Mouse (Mus musculus): ENCODE data around the gene Hip1. TPM values are rescaled to one million over a fixed set of nuclear protein-coding genes. Genes with fewer than 3 reads are reported as not detected.
"Not testable (repeated sequence)": the region's sequence is repeated elsewhere in the genome, so short reads cannot be mapped to it uniquely, and the experiment has no call there.

Hip1 gene
- total and polyA plus RNA-seq, 3 experiments, result 0.38 TPM; not detected in 2

DNA sequence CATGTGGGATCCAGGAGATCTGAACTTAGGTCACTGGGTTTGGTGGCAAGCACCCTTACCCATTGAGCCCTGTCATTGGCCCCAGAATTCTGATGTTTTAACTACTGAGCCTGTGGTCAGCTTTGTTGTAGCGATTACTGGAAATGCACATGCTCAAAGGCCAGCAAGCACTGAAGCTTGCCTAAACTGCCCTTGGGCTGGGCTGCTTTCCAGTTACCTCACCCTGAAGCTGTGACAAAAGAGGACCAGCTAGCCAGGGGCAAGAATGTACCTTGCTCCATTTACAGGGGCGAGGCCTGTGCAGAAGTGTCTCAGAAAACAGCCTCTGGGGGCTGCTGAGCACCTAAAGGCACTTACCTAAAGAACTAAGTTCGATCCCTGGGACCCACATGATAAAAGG is 51.8 kb downstream of the Hip1 start:
- no peaks in the 10 kb centered on the region for H3K4me1 ChIP-seq (ENCODE audit: insufficient read depth, low read depth, low read length)
- no peak for TF ChIP-seq GATA1 (IDR thresholded peaks at IDR 0.05; ENCODE audit: borderline replicate concordance, low read length)
- no peak for TF ChIP-seq GATA2 (IDR thresholded peaks at IDR 0.05; ENCODE audit: borderline replicate concordance, low read depth, low read length)
- no peak for TF ChIP-seq TAL1 (conservative IDR thresholded peaks at IDR 0.05; ENCODE audit: low read depth, low read length)
- no peak for TF ChIP-seq CTCF (IDR thresholded peaks at IDR 0.05; ENCODE audit: low read depth, low read length)
- no peak for DNase-seq (ENCODE audit: low spot score)
- no peak overlapping the region for H3K4me3 ChIP-seq (ENCODE audit: low read depth, low read length)
- 0 out of 2 replicates have a peak, but pooled peaks cover 3% of the 10 kb centered on the region for H3K27me3 ChIP-seq (ENCODE audit: insufficient read depth, low read length)
- ATAC-seq (ENCODE audit: extremely low read depth, insufficient number of reproducible peaks, low FRiP score, poor library complexity, severe bottlenecking), result no peak
- no peaks in the 10 kb centered on the region for H3K9me3 ChIP-seq (replicated peaks)
- H3K36me3 ChIP-seq (replicated peaks), result no peaks in the 10 kb centered on the region

DNA sequence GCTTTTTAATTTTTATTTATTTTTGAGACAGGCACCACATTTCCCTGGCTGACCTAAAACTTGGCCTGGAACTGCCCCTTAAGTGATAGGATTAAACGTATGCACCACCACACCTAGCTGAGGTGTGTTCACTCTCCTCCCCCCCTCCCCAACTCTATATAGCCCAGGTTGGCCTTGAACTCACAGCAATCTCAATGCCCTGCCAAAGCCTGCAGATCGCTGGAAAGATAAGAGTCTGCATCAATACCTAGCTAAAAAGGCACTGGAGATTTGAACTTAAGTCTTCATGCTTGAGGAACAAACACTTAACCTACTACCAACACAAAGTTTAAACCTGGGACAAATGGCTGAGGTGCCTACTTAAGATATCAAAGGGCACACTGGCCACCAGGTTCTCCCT is 52.8 kb downstream of the Hip1 start:
- TF ChIP-seq CTCF (IDR thresholded peaks at IDR 0.05; ENCODE audit: low read depth, low read length), result no peak
- no peak for TF ChIP-seq POLR2AphosphoS5 (IDR thresholded peaks at IDR 0.05; ENCODE audit: insufficient replicate concordance, low read depth, low read length)
- no peak for TF ChIP-seq GATA2 (IDR thresholded peaks at IDR 0.05; ENCODE audit: borderline replicate concordance, low read depth, low read length)
- TF ChIP-seq TAL1 (conservative IDR thresholded peaks at IDR 0.05; ENCODE audit: low read depth, low read length), result no peak
- TF ChIP-seq GATA1 (IDR thresholded peaks at IDR 0.05; ENCODE audit: borderline replicate concordance, low read length), result no peak
- no peak for ATAC-seq (ENCODE audit: extremely low read depth, insufficient number of reproducible peaks, low FRiP score, poor library complexity, severe bottlenecking)
- H3K36me3 ChIP-seq (replicated peaks), result no peaks in the 10 kb centered on the region
- DNase-seq (ENCODE audit: low spot score), result no peak
- H3K4me1 ChIP-seq (ENCODE audit: insufficient read depth, low read depth, low read length), result no peaks in the 10 kb centered on the region
- no peak overlapping the region for H3K4me3 ChIP-seq (ENCODE audit: low read depth, low read length)
- H3K9me3 ChIP-seq (replicated peaks), result no peaks in the 10 kb centered on the region
- H3K27me3 ChIP-seq (ENCODE audit: insufficient read depth, low read length), result 0 out of 2 replicates have a peak, but pooled peaks cover 3% of the 10 kb centered on the region

DNA sequence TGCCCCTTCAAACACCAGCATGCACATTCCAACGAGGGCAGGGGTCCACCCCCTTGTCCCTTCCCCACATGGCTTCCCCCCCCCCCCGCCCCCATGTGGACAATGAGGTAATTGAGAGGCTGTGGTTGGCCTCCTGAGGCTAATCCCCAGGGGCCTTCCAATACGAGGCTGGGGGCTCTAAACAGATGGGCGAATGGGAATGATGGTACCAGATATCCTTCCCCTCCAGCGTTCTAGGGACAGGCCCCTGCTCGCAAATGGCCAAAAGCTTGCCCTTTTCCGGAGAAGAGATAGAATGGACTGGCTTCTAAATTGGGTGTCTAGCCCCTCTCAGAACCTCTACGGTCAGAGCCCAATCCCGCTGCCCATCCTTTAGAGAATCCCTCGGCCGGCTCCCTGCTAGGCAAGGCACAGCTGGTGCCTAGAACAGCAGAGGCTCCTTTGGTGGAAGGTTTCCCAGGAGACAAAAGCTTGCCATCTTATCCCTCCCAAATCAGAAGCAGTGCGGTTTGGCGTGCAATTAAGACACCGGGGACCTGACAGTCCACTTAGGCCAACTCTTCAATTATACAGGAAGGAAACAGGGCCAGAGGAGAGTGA is 55.1 kb downstream of the Hip1 start:
- H3K4me1 ChIP-seq (ENCODE audit: insufficient read depth, low read depth, low read length), result no peaks in the 10 kb centered on the region
- ATAC-seq (ENCODE audit: extremely low read depth, insufficient number of reproducible peaks, low FRiP score, poor library complexity, severe bottlenecking) (no peak), DNase-seq (ENCODE audit: low spot score) (no peak)
- no peaks in the 10 kb centered on the region for H3K9me3 ChIP-seq (replicated peaks)
- no peak overlapping the region for H3K4me3 ChIP-seq (ENCODE audit: low read depth, low read length)
- TF ChIP-seq CTCF (IDR thresholded peaks at IDR 0.05; ENCODE audit: low read depth, low read length), result no peak
- no peak for TF ChIP-seq POLR2AphosphoS5 (IDR thresholded peaks at IDR 0.05; ENCODE audit: insufficient replicate concordance, low read depth, low read length)
- TF ChIP-seq TAL1 (conservative IDR thresholded peaks at IDR 0.05; ENCODE audit: low read depth, low read length), result no peak
- TF ChIP-seq GATA1 (IDR thresholded peaks at IDR 0.05; ENCODE audit: borderline replicate concordance, low read length), result no peak
- TF ChIP-seq GATA2 (IDR thresholded peaks at IDR 0.05; ENCODE audit: borderline replicate concordance, low read depth, low read length), result no peak
- H3K27me3 ChIP-seq (ENCODE audit: insufficient read depth, low read length), result 0 out of 2 replicates have a peak, but pooled peaks cover 3% of the 10 kb centered on the region
- H3K36me3 ChIP-seq (replicated peaks), result no peaks in the 10 kb centered on the region

DNA sequence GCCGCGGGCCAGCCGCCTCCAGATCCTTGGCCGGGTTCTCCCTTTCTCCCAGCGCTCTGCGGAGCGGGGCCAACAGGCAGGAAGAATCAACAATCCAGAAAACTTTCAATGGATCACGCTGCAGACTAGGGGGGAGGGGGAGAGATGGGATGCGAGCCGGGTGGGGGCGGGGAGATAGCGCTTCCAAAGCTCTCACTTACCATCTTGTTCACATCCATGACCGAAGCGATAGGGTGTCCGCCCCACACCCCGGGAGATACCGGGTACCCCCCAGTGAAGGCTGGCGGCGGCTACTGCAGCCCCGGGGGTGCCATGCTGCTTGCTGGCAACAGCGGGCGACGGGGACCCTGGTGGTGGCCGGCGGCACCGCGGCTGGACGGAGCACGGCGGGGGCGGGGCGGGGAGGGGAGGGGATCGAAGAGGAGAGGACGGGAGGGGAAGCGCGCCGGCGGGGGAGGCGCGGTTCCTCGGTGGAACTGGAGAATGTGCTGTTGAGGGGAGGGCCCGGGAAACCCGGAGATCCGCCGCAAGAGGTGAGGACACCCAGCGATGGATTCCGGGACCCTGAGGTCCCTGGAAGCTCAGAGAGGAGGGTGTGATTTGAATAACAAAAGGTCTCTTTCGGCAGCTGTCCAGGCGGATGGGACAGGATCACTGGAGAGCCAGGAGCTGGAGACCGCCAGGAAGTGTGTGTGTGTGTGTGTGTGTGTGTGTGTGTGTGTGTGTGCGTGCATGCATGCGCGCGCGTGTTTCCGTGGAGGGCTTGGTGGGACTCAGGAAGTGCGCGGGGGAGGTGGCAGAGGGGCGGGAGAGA is 55.8 kb downstream of the Hip1 start:
- Histone ChIP-seq H3K27me3 (ENCODE audit: insufficient read depth, low read length) (0 out of 2 replicates have a peak, but pooled peaks cover 3% of the 10 kb centered on the region), H3K4me3 (ENCODE audit: low read depth, low read length) (no peak overlapping the region), H3K36me3 (replicated peaks) (no peaks in the 10 kb centered on the region), H3K9me3 (replicated peaks) (no peaks in the 10 kb centered on the region), H3K4me1 (ENCODE audit: insufficient read depth, low read depth, low read length) (no peaks in the 10 kb centered on the region)
- no peak for DNase-seq (ENCODE audit: low spot score)
- no peak for TF ChIP-seq POLR2AphosphoS5 (IDR thresholded peaks at IDR 0.05; ENCODE audit: insufficient replicate concordance, low read depth, low read length)
- TF ChIP-seq GATA2 (IDR thresholded peaks at IDR 0.05; ENCODE audit: borderline replicate concordance, low read depth, low read length), result no peak
- no peak for TF ChIP-seq GATA1 (IDR thresholded peaks at IDR 0.05; ENCODE audit: borderline replicate concordance, low read length)
- no peak for TF ChIP-seq CTCF (IDR thresholded peaks at IDR 0.05; ENCODE audit: low read depth, low read length)
- no peak for TF ChIP-seq TAL1 (conservative IDR thresholded peaks at IDR 0.05; ENCODE audit: low read depth, low read length)
- ATAC-seq (ENCODE audit: extremely low read depth, insufficient number of reproducible peaks, low FRiP score, poor library complexity, severe bottlenecking), result no peak

DNA sequence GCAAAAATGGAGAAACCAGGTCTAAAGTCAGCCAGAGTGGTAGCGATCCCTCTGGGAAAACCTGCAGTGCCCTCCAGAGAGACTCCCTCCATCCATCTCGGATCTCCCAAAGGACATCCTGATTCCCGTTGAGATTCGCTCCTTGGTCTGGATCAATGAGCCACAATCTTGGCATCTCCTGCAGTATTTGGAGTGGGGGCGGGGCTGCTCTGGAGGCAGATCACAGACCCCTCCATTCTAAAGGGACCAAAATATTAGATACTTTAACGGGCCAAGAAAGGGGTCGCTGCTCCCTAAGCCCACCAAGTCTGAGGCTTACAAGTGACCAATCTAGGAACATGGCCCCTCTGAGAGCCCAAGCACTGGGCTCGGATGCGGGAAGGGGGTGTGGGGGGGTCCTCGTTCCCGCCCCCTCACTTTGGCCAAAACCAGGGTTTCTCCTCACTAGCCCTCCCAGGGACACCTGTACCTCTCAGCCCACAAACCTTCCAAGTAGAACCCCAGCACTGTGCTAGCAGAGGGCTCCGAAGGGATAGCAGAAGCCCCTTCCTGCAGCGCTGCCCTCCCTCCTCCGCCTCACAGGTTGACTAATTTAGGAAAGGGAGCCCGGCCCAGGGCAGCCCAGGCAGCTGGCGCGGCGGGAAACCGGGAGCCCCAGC is 56.6 kb downstream of the Hip1 start:
- DNase-seq (ENCODE audit: low spot score) (no peak), ATAC-seq (ENCODE audit: extremely low read depth, insufficient number of reproducible peaks, low FRiP score, poor library complexity, severe bottlenecking) (no peak)
- TF ChIP-seq POLR2AphosphoS5 (IDR thresholded peaks at IDR 0.05; ENCODE audit: insufficient replicate concordance, low read depth, low read length) (no peak), GATA2 (IDR thresholded peaks at IDR 0.05; ENCODE audit: borderline replicate concordance, low read depth, low read length) (no peak), GATA1 (IDR thresholded peaks at IDR 0.05; ENCODE audit: borderline replicate concordance, low read length) (no peak), TAL1 (conservative IDR thresholded peaks at IDR 0.05; ENCODE audit: low read depth, low read length) (no peak), CTCF (IDR thresholded peaks at IDR 0.05; ENCODE audit: low read depth, low read length) (no peak)
- Histone ChIP-seq H3K4me3 (ENCODE audit: low read depth, low read length) (no peak overlapping the region), H3K36me3 (replicated peaks) (no peaks in the 10 kb centered on the region), H3K27me3 (ENCODE audit: insufficient read depth, low read length) (0 out of 2 replicates have a peak, but pooled peaks cover 3% of the 10 kb centered on the region), H3K9me3 (replicated peaks) (no peaks in the 10 kb centered on the region), H3K4me1 (ENCODE audit: insufficient read depth, low read depth, low read length) (no peaks in the 10 kb centered on the region)

DNA sequence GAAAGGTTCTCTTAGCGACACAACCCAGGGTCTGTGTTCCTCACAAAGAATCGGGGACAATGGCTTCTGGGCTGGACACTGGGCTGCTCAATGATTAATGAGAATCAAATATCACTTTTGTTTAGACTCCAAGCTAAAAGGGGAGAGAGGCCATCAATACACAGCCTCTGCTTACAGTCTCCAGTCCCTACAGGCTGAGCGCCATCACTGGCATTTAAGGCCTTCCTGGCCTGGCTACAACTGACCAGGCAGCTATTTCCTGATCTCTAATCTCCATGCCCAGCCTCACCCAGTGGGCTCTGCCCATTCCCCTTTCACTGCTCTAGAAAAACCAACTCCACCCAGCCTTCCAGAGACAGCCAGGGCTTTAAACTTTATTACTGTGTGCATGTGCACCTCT is 59.6 kb downstream of the Hip1 start:
- Histone ChIP-seq H3K4me3 (ENCODE audit: low read depth, low read length) (no peak overlapping the region), H3K27me3 (ENCODE audit: insufficient read depth, low read length) (0 out of 2 replicates have a peak, but pooled peaks cover 3% of the 10 kb centered on the region), H3K9me3 (replicated peaks) (no peaks in the 10 kb centered on the region), H3K4me1 (ENCODE audit: insufficient read depth, low read depth, low read length) (no peaks in the 10 kb centered on the region), H3K36me3 (replicated peaks) (no peaks in the 10 kb centered on the region)
- DNase-seq (ENCODE audit: low spot score) (no peak), ATAC-seq (ENCODE audit: extremely low read depth, insufficient number of reproducible peaks, low FRiP score, poor library complexity, severe bottlenecking) (no peak)
- TF ChIP-seq CTCF (IDR thresholded peaks at IDR 0.05; ENCODE audit: low read depth, low read length), result no peak
- TF ChIP-seq TAL1 (conservative IDR thresholded peaks at IDR 0.05; ENCODE audit: low read depth, low read length), result no peak
- no peak for TF ChIP-seq GATA2 (IDR thresholded peaks at IDR 0.05; ENCODE audit: borderline replicate concordance, low read depth, low read length)
- no peak for TF ChIP-seq POLR2AphosphoS5 (IDR thresholded peaks at IDR 0.05; ENCODE audit: insufficient replicate concordance, low read depth, low read length)
- no peak for TF ChIP-seq GATA1 (IDR thresholded peaks at IDR 0.05; ENCODE audit: borderline replicate concordance, low read length)

DNA sequence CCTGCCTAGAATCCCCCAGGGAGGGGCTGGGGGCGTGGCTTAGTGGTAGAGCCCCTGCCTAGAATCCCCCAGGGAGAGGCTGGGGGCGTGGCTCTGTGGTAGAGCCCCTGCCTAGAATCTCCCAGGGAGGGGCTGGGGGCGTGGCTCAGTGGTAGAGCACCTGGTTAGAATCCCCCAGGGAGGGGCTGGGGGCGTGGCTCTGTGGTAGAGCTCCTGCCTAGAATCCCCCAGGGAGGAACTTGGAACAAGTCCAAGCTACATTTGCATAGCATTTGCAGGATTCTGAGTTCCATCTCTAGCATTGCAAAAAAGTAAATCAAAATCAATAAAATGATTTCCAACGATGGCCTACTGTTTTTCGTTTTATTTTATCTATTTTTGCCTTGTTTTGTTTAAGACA is 61.1 kb downstream of the Hip1 start:
- not testable (repeated sequence) for H3K4me1 ChIP-seq (ENCODE audit: insufficient read depth, low read depth, low read length); ATAC-seq (ENCODE audit: extremely low read depth, insufficient number of reproducible peaks, low FRiP score, poor library complexity, severe bottlenecking); H3K27me3 ChIP-seq (ENCODE audit: insufficient read depth, low read length); DNase-seq (ENCODE audit: low spot score); H3K4me3 ChIP-seq (ENCODE audit: low read depth, low read length); H3K36me3 ChIP-seq (replicated peaks); H3K9me3 ChIP-seq (replicated peaks)
